Mouse (Mus musculus): ENCODE results near the gene Tcerg1l.

DNA sequence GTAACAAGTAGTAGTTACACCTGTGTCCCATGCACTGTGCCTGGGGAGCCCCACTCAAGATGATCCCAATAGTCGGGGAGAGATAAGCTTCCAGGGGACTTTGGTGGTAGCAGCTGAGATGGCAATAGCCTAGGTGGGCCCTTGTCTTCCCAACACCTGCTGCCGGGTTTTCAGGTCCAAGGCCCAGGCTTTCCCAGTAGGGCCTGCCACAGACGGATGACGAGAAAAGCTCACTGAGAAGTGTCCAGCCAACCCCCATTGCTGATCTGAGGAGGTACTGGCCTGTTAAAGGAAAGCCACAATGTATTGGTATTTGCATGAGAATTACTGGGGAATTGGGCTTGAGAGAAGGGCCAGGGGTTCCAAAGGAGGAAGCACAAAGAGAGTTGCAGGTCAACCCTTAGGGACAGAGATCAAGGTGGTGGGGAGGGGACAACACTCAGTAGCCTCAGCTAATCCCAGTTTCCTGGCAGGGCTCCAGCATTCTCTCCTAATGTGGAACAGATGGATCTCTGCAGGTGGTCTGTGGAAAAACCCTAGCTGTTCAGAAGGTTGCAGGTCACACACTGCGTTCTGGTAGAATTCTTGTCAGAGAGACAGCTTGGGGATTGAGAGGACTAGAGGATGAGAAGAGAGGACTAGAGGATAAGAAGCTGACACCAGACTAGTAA, 129.4 kb downstream of the Tcerg1l start:
- TF ChIP-seq CTCF (IDR thresholded peaks at IDR 0.05; ENCODE audit: borderline replicate concordance, insufficient read depth, low read depth, low read length): no peak
- no peak for TF ChIP-seq POLR2A (IDR thresholded peaks at IDR 0.05; ENCODE audit: borderline replicate concordance, insufficient read depth, low read length)
